Mouse (Mus musculus): ENCODE results near the gene Hes3.

The Hes3 gene

GRCm38 (mm10) chr4:152304685-152305084, 13.2 kb upstream of the Hes3 start:
- DNase-seq, result no peak

GRCm38 (mm10) chr4:152303172-152303571, 11.7 kb upstream of the Hes3 start:
- peak; percentile 83 for DNase-seq

GRCm38 (mm10) chr4:152302012-152302411, 10.6 kb upstream of the Hes3 start:
- peak; percentile 73 for DNase-seq

- DNase-seq, result no peak
Observed at GRCm38 (mm10) chr4:152300375-152300774, 8.9 kb upstream of the Hes3 start.

- DNase-seq, result no peak
Observed at GRCm38 (mm10) chr4:152298836-152299235, 7.4 kb upstream of the Hes3 start.

- peak; percentile 98 for DNase-seq
Observed at GRCm38 (mm10) chr4:152296874-152297861, 5.7 kb upstream of the Hes3 start, which contains the start of gene Icmt. Icmt (plus strand) TSS chr4:152297227.

- DNase-seq, result no peak
Observed at GRCm38 (mm10) chr4:152296371-152296770, 4.9 kb upstream of the Hes3 start.

- DNase-seq, result no peak
Observed at GRCm38 (mm10) chr4:152295916-152296315, 4.5 kb upstream of the Hes3 start.

GRCm38 (mm10) chr4:152294188-152294929, 2.9 kb upstream of the Hes3 start:
- DNase-seq, result no peak

GRCm38 (mm10) chr4:152292102-152292765, 772 bp upstream of the Hes3 start:
- no peak for DNase-seq

GRCm38 (mm10) chr4:152290991-152291390, 471 bp downstream of the Hes3 start:
- DNase-seq, result no peak

- DNase-seq, result no peak
Observed at GRCm38 (mm10) chr4:152290385-152290784, 1.1 kb downstream of the Hes3 start.

- DNase-seq, result no peak
Observed at GRCm38 (mm10) chr4:152288398-152288945, 3.0 kb downstream of the Hes3 start.

- no peak for DNase-seq
Observed at GRCm38 (mm10) chr4:152287317-152288120, 3.9 kb downstream of the Hes3 start.

- peak; percentile 54 for DNase-seq
Observed at GRCm38 (mm10) chr4:152286887-152287286, 4.6 kb downstream of the Hes3 start.

GRCm38 (mm10) chr4:152286183-152286582, 5.3 kb downstream of the Hes3 start:
- DNase-seq, result no peak

GRCm38 (mm10) chr4:152285505-152285904, 6.0 kb downstream of the Hes3 start:
- peak; percentile 61 for DNase-seq

GRCm38 (mm10) chr4:152283186-152283950, 8.1 kb downstream of the Hes3 start:
- DNase-seq, result peak; percentile 72

- DNase-seq, result no peak
Observed at GRCm38 (mm10) chr4:152282721-152283120, 8.7 kb downstream of the Hes3 start.

GRCm38 (mm10) chr4:152281601-152282000, 9.9 kb downstream of the Hes3 start:
- DNase-seq, result no peak

- no peak for DNase-seq
Observed at GRCm38 (mm10) chr4:152278986-152279385, 12.5 kb downstream of the Hes3 start.

Data from kidney, adult 11 months (tissue).